Mouse (Mus musculus) forebrain, embryonic 12.5 days (tissue): ENCODE measurements at regions not wholly inside any gene's neighbourhood (a gene's known extent, or its start where the extent isn't known, plus 50 kb on each side); places are given as distances from the start of the nearest gene placed in this dataset.

Experiments used
- ATAC-seq: fragments of 200-750 bp; cut with Nextera tagmentation; 2 replicates; pipeline ENCODE4 v1.8.0; 2017; ENCODE audit warnings: moderate TSS enrichment; ENCODE audit not compliant: low FRiP score
- H3K27ac ChIP-seq: fragments of 300-500 bp; sonication (generic); 2 replicates; pipeline ENCODE4 v1.5.1; 2016; ENCODE audit warnings: mild to moderate bottlenecking
- H3K27me3 ChIP-seq: fragments of 300-500 bp; sonication (generic); 2 replicates; pipeline ENCODE4 v1.6.1; 2016; ENCODE audit warnings: mild to moderate bottlenecking
- H3K36me3 ChIP-seq: fragments of 300-500 bp; sonication (generic); replicated peaks from 2 replicates; pipeline ENCODE4 v1.6.1; 2016; ENCODE audit warnings: mild to moderate bottlenecking
- H3K4me1 ChIP-seq: fragments of 300-500 bp; sonication (generic); 2 replicates; pipeline ENCODE4 v1.6.1; 2016
- H3K4me2 ChIP-seq: fragments of 300-500 bp; sonication (generic); 2 replicates; pipeline ENCODE4 v1.6.1; 2016; ENCODE audit warnings: mild to moderate bottlenecking, moderate library complexity
- H3K4me3 ChIP-seq: fragments of 300-500 bp; sonication (generic); replicated peaks from 2 replicates; pipeline ENCODE4 v1.5.1; 2016; ENCODE audit warnings: mild to moderate bottlenecking
- H3K9ac ChIP-seq: fragments of 300-500 bp; sonication (generic); 2 replicates; pipeline ENCODE4 v1.6.1; 2016; ENCODE audit warnings: mild to moderate bottlenecking
- H3K9me3 ChIP-seq: fragments of 300-500 bp; sonication (generic); 2 replicates; pipeline ENCODE4 v1.6.1; 2016
- WGBS: fragments of 180-500 bp; shearing (Covaris S2); methylation state at CpG from one replicate; pipeline ENCODE4 v1.1.7; 2016; 5-methylcytosine and 5-hydroxymethylcytosine counted together

- no peak overlapping the region for H3K9ac ChIP-seq
- no peaks in the 10 kb centered on the region for H3K9me3 ChIP-seq
- no peak overlapping the region for H3K27ac ChIP-seq
- no peaks in the 10 kb centered on the region for H3K36me3 ChIP-seq
- no peak for ATAC-seq
- no peaks in the 10 kb centered on the region for H3K27me3 ChIP-seq
- WGBS = 85% methylated on average over 3 of the region's 3 CpGs
- no peak overlapping the region for H3K4me2 ChIP-seq
- no peaks in the 10 kb centered on the region for H3K4me1 ChIP-seq
- H3K4me3 ChIP-seq = no peak overlapping the region
These were observed 1682.9 kb downstream of the Cdh8 start for GRCm38 (mm10) chr8:97733338-97733737.

GRCm38 (mm10) chr8:97722627-97723026 lies 1693.6 kb downstream of the Cdh8 start:
- Histone ChIP-seq H3K36me3 (no peaks in the 10 kb centered on the region), H3K4me3 (no peak overlapping the region), H3K9me3 (no peaks in the 10 kb centered on the region), H3K27ac (no peak overlapping the region), H3K9ac (no peak overlapping the region), H3K4me2 (no peak overlapping the region), H3K27me3 (no peaks in the 10 kb centered on the region), H3K4me1 (no peaks in the 10 kb centered on the region)
- ATAC-seq = no peak
- WGBS = 91% methylated on average over 4 of the region's 4 CpGs

- Histone ChIP-seq H3K4me1 (no peaks in the 10 kb centered on the region), H3K9me3 (no peaks in the 10 kb centered on the region), H3K27ac (no peak overlapping the region), H3K9ac (no peak overlapping the region), H3K27me3 (no peaks in the 10 kb centered on the region), H3K36me3 (no peaks in the 10 kb centered on the region), H3K4me3 (no peak overlapping the region), H3K4me2 (no peak overlapping the region)
- ATAC-seq = no peak
- WGBS = 91% methylated on average over 1 of the region's 1 CpGs
These were observed 1714.6 kb downstream of the Cdh8 start for GRCm38 (mm10) chr8:97701706-97702105.

DNA sequence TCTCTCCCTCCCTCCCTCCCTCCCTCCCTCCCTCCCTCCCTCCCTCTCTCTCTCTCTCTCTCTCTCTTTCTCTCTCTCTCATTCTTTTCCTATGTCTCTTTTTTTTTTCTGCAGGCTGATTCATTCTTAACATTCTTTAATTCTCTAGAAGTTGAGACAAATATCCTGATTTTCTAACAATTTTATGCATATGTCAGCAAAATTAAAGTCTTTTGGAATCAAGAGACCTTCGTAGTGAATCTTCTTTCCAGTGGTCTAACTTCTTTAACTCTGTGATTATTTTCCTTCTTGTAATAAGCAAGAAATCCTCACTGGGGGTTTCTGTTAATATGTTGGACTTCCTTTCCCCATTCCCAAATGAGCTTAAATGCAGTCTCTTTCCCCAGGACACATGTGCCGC lies 1751.9 kb downstream of the Cdh8 start:
- 94% methylated on average over 2 of the region's 2 CpGs for WGBS
- Histone ChIP-seq H3K27me3 (no peaks in the 10 kb centered on the region), H3K27ac (no peak overlapping the region), H3K9ac (no peak overlapping the region), H3K9me3 (no peaks in the 10 kb centered on the region), H3K4me1 (no peaks in the 10 kb centered on the region), H3K4me2 (no peak overlapping the region), H3K36me3 (no peaks in the 10 kb centered on the region), H3K4me3 (no peak overlapping the region)
- no peak for ATAC-seq

- H3K27me3 ChIP-seq = no peaks in the 10 kb centered on the region
- no peak overlapping the region for H3K9ac ChIP-seq
- no peak overlapping the region for H3K4me3 ChIP-seq
- no peaks in the 10 kb centered on the region for H3K4me1 ChIP-seq
- H3K9me3 ChIP-seq = no peaks in the 10 kb centered on the region
- no peak for ATAC-seq
- no peak overlapping the region for H3K4me2 ChIP-seq
- no peak overlapping the region for H3K27ac ChIP-seq
- 93% methylated on average over 2 of the region's 2 CpGs for WGBS
- no peaks in the 10 kb centered on the region for H3K36me3 ChIP-seq
These were observed 1754.1 kb downstream of the Cdh8 start for GRCm38 (mm10) chr8:97662144-97662543.

DNA sequence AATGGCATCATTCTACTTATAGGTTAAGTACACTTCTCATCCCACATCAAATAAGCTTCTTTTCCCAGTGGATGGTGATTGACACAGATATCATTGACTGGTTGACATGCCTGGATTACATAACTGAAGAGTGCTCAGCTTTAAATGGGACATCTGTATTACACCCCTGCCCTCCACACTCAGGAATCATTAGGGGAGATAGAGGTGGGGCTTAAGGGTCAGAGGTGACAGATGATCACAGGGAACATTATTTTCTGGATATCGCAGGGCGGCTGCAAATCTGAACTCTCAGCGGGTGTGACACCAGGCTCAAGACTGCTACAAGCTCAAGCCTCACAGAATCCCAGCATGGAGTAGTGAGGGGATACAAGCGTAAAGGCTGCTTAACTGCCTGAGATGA lies 1763.5 kb upstream of the Got2 start:
- peak; percentile 70 for ATAC-seq
- Histone ChIP-seq H3K4me2 (no peak overlapping the region), H3K27me3 (no peaks in the 10 kb centered on the region), H3K36me3 (no peaks in the 10 kb centered on the region), H3K4me3 (no peak overlapping the region), H3K4me1 (no peaks in the 10 kb centered on the region), H3K27ac (no peak overlapping the region), H3K9ac (no peak overlapping the region), H3K9me3 (no peaks in the 10 kb centered on the region)
- WGBS = 73% methylated on average over 4 of the region's 4 CpGs

GRCm38 (mm10) chr8:97632980-97633379 lies 1744.6 kb upstream of the Got2 start:
- H3K27me3 ChIP-seq = no peaks in the 10 kb centered on the region
- H3K9me3 ChIP-seq = no peaks in the 10 kb centered on the region
- H3K4me1 ChIP-seq = 0 out of 2 replicates have a peak, but pooled peaks cover 2% of the 10 kb centered on the region
- ATAC-seq = peak; percentile 76; the same call in 1 of the 2 replicates
- H3K4me3 ChIP-seq = no peak overlapping the region
- 2% methylated on average over 1 of the region's 1 CpGs for WGBS
- no peak overlapping the region for H3K27ac ChIP-seq
- H3K9ac ChIP-seq = no peak overlapping the region
- no peaks in the 10 kb centered on the region for H3K36me3 ChIP-seq
- no peak overlapping the region for H3K4me2 ChIP-seq
